Mouse (Mus musculus) MEL (cell line): ENCODE results near the gene P4ha1. TPM values are rescaled to one million over a fixed set of nuclear protein-coding genes. Genes with fewer than 3 reads are reported as not detected.
A peak's percentile ranks its signal among the peaks of the same experiment; 100 is the strongest.

Experiments
- DNase-seq: peaks from one replicate; pipeline ENCODE4 v3.0.0; 2011; ENCODE audit warnings: low read depth, low spot score
- H3K27ac ChIP-seq: 2 replicates; pipeline ENCODE4 v1.5.1; 2012; ENCODE audit warnings: low read depth, mild to moderate bottlenecking, control low read depth, low read length, moderate library complexity; ENCODE audit not compliant: control insufficient read depth
- H3K27me3 ChIP-seq, 2 experiments: fragments of 150-350 bp in 1 of 2; sonication (generic) in 1 of 2; 2 replicates each; pipeline ENCODE4 v1.6.1; 2012; ENCODE audit warnings: low read length in 2 of 2, mild to moderate bottlenecking in 2 of 2, improper control_type of control experiment in 1 of 2, moderate library complexity in 1 of 2; ENCODE audit not compliant: insufficient read depth in 2 of 2, control insufficient read depth in 1 of 2
- H3K36me3 ChIP-seq, 2 experiments: 2 replicates each; pipeline ENCODE4 v1.6.1; 2012 to 2014; ENCODE audit warnings: low read length in 2 of 2, improper control_type of control experiment in 1 of 2, inconsistent platforms in 1 of 2, mild to moderate bottlenecking in 1 of 2; ENCODE audit not compliant: insufficient read depth in 2 of 2, control insufficient read depth in 1 of 2
- H3K4me1 ChIP-seq, 2 experiments: fragments of 150-350 bp in 1 of 2; sonication (generic) in 1 of 2; 2 replicates each; pipeline ENCODE4 v1.6.1; 2012; ENCODE audit warnings: low read length in 2 of 2, improper control_type of control experiment in 1 of 2, mild to moderate bottlenecking in 1 of 2; ENCODE audit not compliant: insufficient read depth in 2 of 2, control insufficient read depth in 1 of 2
- H3K4me3 ChIP-seq, 2 experiments: fragments of 150-350 bp in 1 of 2; sonication (generic) in 1 of 2; 2 replicates each; pipeline ENCODE4 v1.5.1; 2012; ENCODE audit warnings: low read depth in 2 of 2, low read length in 2 of 2, mild to moderate bottlenecking in 2 of 2, moderate library complexity in 2 of 2, control low read depth in 1 of 2, improper control_type of control experiment in 1 of 2; ENCODE audit not compliant: control insufficient read depth in 1 of 2, insufficient read depth in 1 of 2
- H3K79me2 ChIP-seq: 2 replicates; pipeline ENCODE4 v1.6.1; 2012; ENCODE audit warnings: mild to moderate bottlenecking, low read length, moderate library complexity; ENCODE audit not compliant: control insufficient read depth, poor library complexity, insufficient read depth
- H3K9ac ChIP-seq: 2 replicates; pipeline ENCODE4 v1.6.1; 2012; ENCODE audit warnings: low read depth, mild to moderate bottlenecking, control low read depth, low read length, moderate library complexity; ENCODE audit not compliant: control insufficient read depth, poor library complexity, severe bottlenecking
- H3K9me3 ChIP-seq: fragments of 150-350 bp; sonication (generic); replicated peaks from 2 replicates; pipeline ENCODE4 v1.6.1; 2012; ENCODE audit warnings: mild to moderate bottlenecking, low read length, improper control_type of control experiment, moderate library complexity; ENCODE audit not compliant: insufficient read depth
- GATA1 ChIP-seq: IDR thresholded peaks from 2 replicates; pipeline ENCODE4 v1.6.1; 2011; ENCODE audit warnings: low read depth, low read length, improper control_type of control experiment
- MEF2A ChIP-seq: IDR thresholded peaks from 2 replicates; pipeline ENCODE4 v1.6.1; 2014; ENCODE audit warnings: low read depth, mild to moderate bottlenecking, inconsistent platforms, low read length, improper control_type of control experiment; ENCODE audit not compliant: poor library complexity, insufficient replicate concordance, severe bottlenecking; ENCODE audit errors: extremely low read depth
- polyA plus RNA-seq, 2 experiments: library from polyadenylated mRNA; stranded (reverse) in 1 of 2; unstranded in 1 of 2; fragments of >175 nt in 1 of 2; fragments of >200 nt in 1 of 2; gene quantifications; 2 replicates each; pipeline versions ENCODE4 v1.2.1 to v1.2.4; 2012; ENCODE audit warnings: low replicate concordance in 2 of 2, low read depth in 1 of 2; ENCODE audit not compliant: insufficient read length in 2 of 2, insufficient read depth in 1 of 2, missing spikeins in 1 of 2
- total RNA-seq: library from RNA; depleted of rRNA; stranded (reverse); fragments of 300-350 nt; gene quantifications from 2 replicates; pipeline ENCODE4 v1.2.3, GENCODE M21; 2012; rRNA removed

P4ha1 gene
- total and polyA plus RNA-seq, 3 experiments = 18.9 to 50.2 TPM; not detected in 1

- no peak overlapping the region for H3K4me3 ChIP-seq
- no peaks in the 10 kb centered on the region for H3K27me3 ChIP-seq
- peak; percentile 50 for DNase-seq
- H3K36me3 ChIP-seq = peaks cover 0 to 2% of the 10 kb centered on the region in 2 experiments; a peak in 1 of 4 replicates
- H3K4me1 ChIP-seq = peaks cover 0 to 3% of the 10 kb centered on the region in 2 experiments; a peak in 1 of 4 replicates
- H3K9me3 ChIP-seq = no peaks in the 10 kb centered on the region
- H3K79me2 ChIP-seq = no peaks in the 10 kb centered on the region
- no peak for TF ChIP-seq MEF2A
- peak; percentile 51 for TF ChIP-seq GATA1
- H3K9ac ChIP-seq = no peak overlapping the region
- H3K27ac ChIP-seq = no peak overlapping the region
Observed at GRCm38 (mm10) chr10:59419516-59419915, 96.4 kb downstream of the P4ha1 start.

Other genes with a start within 250 kb of the P4ha1 start
- not detected in 2 replicates for gene Sept10, start 101.4 kb upstream of the P4ha1 start, total RNA-seq
- not detected for gene Sept10, start 101.4 kb upstream of the P4ha1 start, polyA plus RNA-seq
- not detected in 2 replicates for gene Sowahc, start 101.3 kb upstream of the P4ha1 start, total RNA-seq
- not detected for gene Sowahc, start 101.3 kb upstream of the P4ha1 start, polyA plus RNA-seq
- gene Gm10273, start 72.3 kb downstream of the P4ha1 start, total RNA-seq = 17.6 and 28.6 TPM in 2 replicates
- gene Gm10273, start 72.3 kb downstream of the P4ha1 start, polyA plus RNA-seq = 100 to 1,000 TPM in 1 of 2 experiments, 10 to 100 TPM in 1; 16.6 to 132 TPM
- not detected in 2 replicates for gene Pla2g12b, start 80.4 kb downstream of the P4ha1 start, total RNA-seq
- gene Pla2g12b, start 80.4 kb downstream of the P4ha1 start, polyA plus RNA-seq = not detected
- gene Oit3, start 118.5 kb downstream of the P4ha1 start, total RNA-seq = not detected in 2 replicates
- under 1 TPM in 1 of 2 experiments, not detected in 1; 0.07 TPM for gene Oit3, start 118.5 kb downstream of the P4ha1 start, polyA plus RNA-seq